8 mouse cellular contexts compared by ENCODE assay signal in the genomic region with DNA sequence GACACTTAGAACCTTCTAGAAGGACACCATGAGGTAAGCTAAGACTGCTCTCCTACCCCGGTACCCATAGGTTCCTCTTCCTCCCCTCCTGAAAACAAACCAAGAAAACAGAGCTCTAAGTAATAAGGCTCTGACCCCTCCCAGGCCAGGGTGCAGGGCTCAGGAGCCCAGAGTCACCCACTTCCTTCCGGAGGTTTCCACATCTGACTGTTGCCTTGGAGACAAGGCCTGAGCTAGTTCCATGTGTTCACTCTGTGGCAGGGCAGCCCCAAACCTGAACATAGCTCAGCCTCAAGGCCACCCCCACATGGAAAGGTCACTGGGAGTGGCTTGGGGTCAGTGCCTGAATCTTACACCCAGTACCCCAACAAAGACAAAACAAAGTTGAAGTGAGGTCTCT. TPM values are rescaled to one million over a fixed set of nuclear protein-coding genes. Genes with fewer than 3 reads are reported as not detected.
DNase-seq lines count a peak whose midpoint lies in the region; ATAC-seq lines count a peak whose summit lies in the region.

No protein-coding gene starts in this region.

- 67% methylated on average over 2 of the region's 2 CpGs for WGBS in heart, embryonic 11.5 days (ENCODE audit: insufficient replicate concordance)
- 97% methylated on average over 2 of the region's 2 CpGs for WGBS in hindbrain, embryonic 13.5 days

- no peak overlapping the region for H3K4me3 ChIP-seq in heart, embryonic 11.5 days (ENCODE audit: low read depth, low read length)
- no peak overlapping the region for H3K4me3 ChIP-seq in hindbrain, embryonic 13.5 days

- H3K4me2 ChIP-seq in heart, embryonic 11.5 days = no peak overlapping the region
- no peak overlapping the region for H3K4me2 ChIP-seq in hindbrain, embryonic 13.5 days

- peaks cover 10% of the 10 kb centered on the region; the same call in 1 of the 2 replicates for H3K36me3 ChIP-seq in heart, embryonic 11.5 days (ENCODE audit: control insufficient read depth, insufficient read depth, low read length)
- peaks cover 49% of the 10 kb centered on the region for H3K36me3 ChIP-seq in hindbrain, embryonic 13.5 days

- no peaks in the 10 kb centered on the region for H3K9me3 ChIP-seq in heart, embryonic 11.5 days (replicated peaks; ENCODE audit: control insufficient read depth, low read length)
- no peaks in the 10 kb centered on the region for H3K9me3 ChIP-seq in hindbrain, embryonic 13.5 days

- H3K27ac ChIP-seq in heart, embryonic 11.5 days (ENCODE audit: low read depth, low read length) = no peak overlapping the region
- H3K27ac ChIP-seq in hindbrain, embryonic 13.5 days = no peak overlapping the region

- ATAC-seq in heart, embryonic 11.5 days (replicated peaks; ENCODE audit: insufficient number of reproducible peaks, low FRiP score, low TSS enrichment) = no peak
- no peak for ATAC-seq in hindbrain, embryonic 13.5 days (ENCODE audit: low FRiP score)

- H3K4me1 ChIP-seq in heart, embryonic 11.5 days (ENCODE audit: control insufficient read depth, insufficient read depth, low read length) = peaks cover 35% of the 10 kb centered on the region
- H3K4me1 ChIP-seq in hindbrain, embryonic 13.5 days (replicated peaks) = peaks cover 25% of the 10 kb centered on the region

- H3K9ac ChIP-seq in heart, embryonic 11.5 days (ENCODE audit: low read depth, low read length) = peak overlapping the region; percentile 16; the same call in 1 of the 2 replicates
- no peak overlapping the region for H3K9ac ChIP-seq in hindbrain, embryonic 13.5 days

- peak; percentile 53 for DNase-seq in layer of hippocampus, adult 11-12 months (ENCODE audit: low spot score)
- DNase-seq in layer of hippocampus, postnatal 14 days (ENCODE audit: low spot score in 2 of 2) = no peak
- peak; percentile 67 for DNase-seq in liver
- DNase-seq in naive thymus-derived CD4-positive, alpha-beta T cell, adult 2 months (ENCODE audit: low read depth) = peak; percentile 93
- DNase-seq in cerebellum, postnatal 36 days = no peak
- no peak for DNase-seq in ovary, postnatal 10 days (ENCODE audit: low spot score)

- no peaks in the 10 kb centered on the region for H3K27me3 ChIP-seq in heart, embryonic 11.5 days (ENCODE audit: control insufficient read depth, insufficient read depth, low read length)
- H3K27me3 ChIP-seq in hindbrain, embryonic 13.5 days = no peaks in the 10 kb centered on the region

RNA-seq across cellular contexts. Expression of a gene that starts 6.6 kb away (rescaled TPM):
- total RNA-seq in layer of hippocampus, postnatal 14 days (2021) = 10 to 100 TPM; 16.1 to 19.0 TPM
- polyA plus RNA-seq in heart, embryonic 11.5 days (2014; fragmentation: Nextera tagmentation; extraction: Ambion mirVana) = 38.9 and 39.0 TPM in 2 replicates
- 51.8 and 56.8 TPM in 2 replicates for polyA plus RNA-seq in hindbrain, embryonic 13.5 days (2015; fragmentation: Nextera tagmentation; extraction: Ambion mirVana)

RNA-seq across cellular contexts. Expression of a gene that starts 6.8 kb away (rescaled TPM):
- 10 to 100 TPM; 44.8 to 54.7 TPM for total RNA-seq in layer of hippocampus, postnatal 14 days (2021)
- polyA plus RNA-seq in heart, embryonic 11.5 days (2014; fragmentation: Nextera tagmentation; extraction: Ambion mirVana) = 8.2 and 8.5 TPM in 2 replicates
- polyA plus RNA-seq in hindbrain, embryonic 13.5 days (2015; fragmentation: Nextera tagmentation; extraction: Ambion mirVana) = 36.4 and 42.8 TPM in 2 replicates

RNA-seq across cellular contexts. Expression of a gene that starts 17.3 kb away (rescaled TPM):
- 10 to 100 TPM; 50.5 to 51.5 TPM for total RNA-seq in layer of hippocampus, postnatal 14 days (2021)
- polyA plus RNA-seq in heart, embryonic 11.5 days (2014; fragmentation: Nextera tagmentation; extraction: Ambion mirVana) = 62.1 and 68.8 TPM in 2 replicates
- polyA plus RNA-seq in hindbrain, embryonic 13.5 days (2015; fragmentation: Nextera tagmentation; extraction: Ambion mirVana) = 55.4 and 56.2 TPM in 2 replicates

RNA-seq across cellular contexts. Expression of a gene that starts 38.3 kb away (rescaled TPM):
- 10 to 100 TPM; 90.2 to 94.4 TPM for total RNA-seq in layer of hippocampus, postnatal 14 days (2021)
- polyA plus RNA-seq in heart, embryonic 11.5 days (2014; fragmentation: Nextera tagmentation; extraction: Ambion mirVana) = 37.6 and 47.0 TPM in 2 replicates
- 75.7 and 77.8 TPM in 2 replicates for polyA plus RNA-seq in hindbrain, embryonic 13.5 days (2015; fragmentation: Nextera tagmentation; extraction: Ambion mirVana)

RNA-seq across cellular contexts. Expression of a gene that starts 46.9 kb away (rescaled TPM):
- 100 to 1,000 TPM; 137 to 144 TPM for total RNA-seq in layer of hippocampus, postnatal 14 days (2021)
- polyA plus RNA-seq in heart, embryonic 11.5 days (2014; fragmentation: Nextera tagmentation; extraction: Ambion mirVana) = 51.5 and 59.3 TPM in 2 replicates
- 100 and 101 TPM in 2 replicates for polyA plus RNA-seq in hindbrain, embryonic 13.5 days (2015; fragmentation: Nextera tagmentation; extraction: Ambion mirVana)

Comparison
In these comparisons a context has a peak if more than half of its experiments do, and no peak if none do; other contexts are left out.
1. DNase-seq: peak in layer of hippocampus, adult 11-12 months (single experiment), liver (single experiment) and naive thymus-derived CD4-positive, alpha-beta T cell, adult 2 months (single experiment); none in layer of hippocampus, postnatal 14 days (0 of 2), cerebellum, postnatal 36 days (0 of 2) and ovary, postnatal 10 days (single experiment).